Mouse (Mus musculus) testis, adult 2 months (tissue): ENCODE data around the gene Iqce. TPM values are rescaled to one million over a fixed set of nuclear protein-coding genes. Genes with fewer than 3 reads are reported as not detected.

Experiments
- H3K27ac ChIP-seq: fragments of 200-500 bp; 2 replicates; pipeline ENCODE4 v1.5.1; 2012; ENCODE audit warnings: low read depth, low read length; ENCODE audit not compliant: control insufficient read depth, insufficient read depth
- H3K27me3 ChIP-seq: fragments of 200-500 bp; 2 replicates; pipeline ENCODE4 v1.6.1; 2012; ENCODE audit warnings: mild to moderate bottlenecking, low read length, moderate library complexity; ENCODE audit not compliant: control insufficient read depth, insufficient read depth
- H3K36me3 ChIP-seq: fragments of 200-500 bp; 2 replicates; pipeline ENCODE4 v1.6.1; 2012; ENCODE audit warnings: mild to moderate bottlenecking, low read length; ENCODE audit not compliant: control insufficient read depth, insufficient read depth
- H3K4me1 ChIP-seq: fragments of 200-500 bp; 2 replicates; pipeline ENCODE4 v1.6.1; 2012; ENCODE audit warnings: low read length; ENCODE audit not compliant: control insufficient read depth, insufficient read depth
- H3K4me3 ChIP-seq: fragments of 200-500 bp; 2 replicates; pipeline ENCODE4 v1.5.1; 2012; ENCODE audit warnings: low read depth, mild to moderate bottlenecking, low read length, moderate library complexity, mixed read lengths; ENCODE audit not compliant: control insufficient read depth
- CTCF ChIP-seq: fragments of 200-500 bp; IDR thresholded peaks from 2 replicates; pipeline ENCODE4 v1.5.1; 2012; ENCODE audit warnings: low read depth, mild to moderate bottlenecking, inconsistent platforms, low read length, moderate library complexity; ENCODE audit not compliant: control insufficient read depth, insufficient read depth, insufficient replicate concordance
- POLR2A ChIP-seq: fragments of 200-500 bp; IDR thresholded peaks from 2 replicates; pipeline ENCODE4 v1.6.1; 2012; ENCODE audit warnings: low read depth, mild to moderate bottlenecking, inconsistent platforms, low read length, moderate library complexity; ENCODE audit not compliant: control insufficient read depth
- polyA plus RNA-seq: library from polyadenylated mRNA; depleted of rRNA; stranded (reverse); fragments of >200 nt; gene quantifications from 2 replicates; pipeline ENCODE4 v1.2.3, GENCODE M21; 2012

Iqce gene
- polyA plus RNA-seq, 1 experiment: 126 TPM

- no peak; the same call in 1 of the 2 replicates for TF ChIP-seq POLR2A
- TF ChIP-seq CTCF: no peak
- H3K27ac ChIP-seq: peak overlapping the region; percentile 99
- H3K27me3 ChIP-seq: no peaks in the 10 kb centered on the region
- H3K36me3 ChIP-seq: no peaks in the 10 kb centered on the region
- peak overlapping the region; percentile 95 for H3K4me3 ChIP-seq
- peaks cover 22% of the 10 kb centered on the region for H3K4me1 ChIP-seq
Observed at GRCm38 (mm10) chr5:140703480-140704377, 1.6 kb upstream of the Iqce start.

GRCm38 (mm10) chr5:140702618-140703175 lies 519 bp upstream of the Iqce start:
- Histone ChIP-seq H3K4me1 (peaks cover 22% of the 10 kb centered on the region), H3K27ac (peak overlapping the region; percentile 97), H3K36me3 (no peaks in the 10 kb centered on the region), H3K4me3 (peak overlapping the region; percentile 99), H3K27me3 (no peaks in the 10 kb centered on the region)
- TF ChIP-seq CTCF (no peak), POLR2A (no peak)

- TF ChIP-seq POLR2A (no peak), CTCF (no peak)
- no peaks in the 10 kb centered on the region for H3K27me3 ChIP-seq
- peak overlapping the region; percentile 97 for H3K27ac ChIP-seq
- peak overlapping the region; percentile 99 for H3K4me3 ChIP-seq
- peaks cover 22% of the 10 kb centered on the region for H3K4me1 ChIP-seq
- no peaks in the 10 kb centered on the region for H3K36me3 ChIP-seq
Observed at GRCm38 (mm10) chr5:140701661-140702060, 517 bp downstream of the Iqce start.

GRCm38 (mm10) chr5:140699776-140700175 lies 2.4 kb downstream of the Iqce start:
- peaks cover 13% of the 10 kb centered on the region for H3K4me1 ChIP-seq
- H3K27ac ChIP-seq: no peak overlapping the region
- TF ChIP-seq CTCF (no peak), POLR2A (no peak)
- H3K4me3 ChIP-seq: peak overlapping the region; percentile 76
- H3K36me3 ChIP-seq: no peaks in the 10 kb centered on the region
- H3K27me3 ChIP-seq: no peaks in the 10 kb centered on the region

- TF ChIP-seq POLR2A: no peak
- TF ChIP-seq CTCF: no peak
- peak overlapping the region; percentile 19 for H3K4me3 ChIP-seq
- H3K27ac ChIP-seq: no peak overlapping the region
- H3K4me1 ChIP-seq: no peaks in the 10 kb centered on the region; the same call in 1 of the 2 replicates
- H3K27me3 ChIP-seq: no peaks in the 10 kb centered on the region
- H3K36me3 ChIP-seq: no peaks in the 10 kb centered on the region; the same call in 1 of the 2 replicates
Observed at GRCm38 (mm10) chr5:140695987-140696386, 6.2 kb downstream of the Iqce start.

GRCm38 (mm10) chr5:140688434-140688833 lies 13.7 kb downstream of the Iqce start:
- TF ChIP-seq POLR2A (no peak), CTCF (no peak)
- Histone ChIP-seq H3K27ac (no peak overlapping the region), H3K27me3 (no peaks in the 10 kb centered on the region), H3K4me1 (no peaks in the 10 kb centered on the region), H3K36me3 (no peaks in the 10 kb centered on the region; the same call in 1 of the 2 replicates), H3K4me3 (no peak overlapping the region)
